Mouse (Mus musculus) C2C12 (cell line): ENCODE measurements around the gene Btg1. TPM values are rescaled to one million over a fixed set of nuclear protein-coding genes. Genes with fewer than 3 reads are reported as not detected.

Experiments
- H3K27me3 ChIP-seq: one replicate; pipeline ENCODE4 v1.6.1; 2011; ENCODE audit not compliant: control insufficient read depth, insufficient read depth, insufficient read length
- H3K36me3 ChIP-seq: one replicate; pipeline ENCODE4 v1.6.1; 2011; ENCODE audit not compliant: control insufficient read depth, insufficient read depth
- H3K4me3 ChIP-seq: one replicate; pipeline ENCODE4 v1.5.1; 2011; ENCODE audit warnings: mild to moderate bottlenecking, control low read depth; ENCODE audit not compliant: poor library complexity, insufficient read depth, severe bottlenecking
- H3K79me2 ChIP-seq: one replicate; pipeline ENCODE4 v1.6.1; 2011; ENCODE audit not compliant: control insufficient read depth, insufficient read depth
- H3K79me3 ChIP-seq: one replicate; pipeline ENCODE4 v1.6.1; 2011; ENCODE audit warnings: low read depth, control low read depth
- H3ac ChIP-seq: one replicate; pipeline ENCODE3; 2011; ENCODE audit warnings: low read depth; ENCODE audit not compliant: control insufficient read depth, insufficient read length
- CEBPB ChIP-seq: IDR thresholded peaks from one replicate; pipeline ENCODE4 v1.6.1; 2011; ENCODE audit warnings: low read depth, mild to moderate bottlenecking, control low read depth, moderate library complexity
- CTCF ChIP-seq: IDR thresholded peaks from one replicate; pipeline ENCODE4 v1.5.1; 2011; ENCODE audit not compliant: control insufficient read depth, insufficient read depth, insufficient read length
- FOSL1 ChIP-seq: IDR thresholded peaks from one replicate; pipeline ENCODE4 v1.8.0; 2011; ENCODE audit warnings: mild to moderate bottlenecking, low read length; ENCODE audit not compliant: poor library complexity, insufficient read depth, severe bottlenecking
- MAX ChIP-seq: IDR thresholded peaks from one replicate; pipeline ENCODE4 v1.6.1; 2011; ENCODE audit warnings: mild to moderate bottlenecking, control low read depth
- MYOD1 ChIP-seq: IDR thresholded peaks from one replicate; pipeline ENCODE4 v1.6.1; 2011; ENCODE audit warnings: low read depth; ENCODE audit not compliant: control insufficient read depth, insufficient read length
- MYOG ChIP-seq: IDR thresholded peaks from one replicate; pipeline ENCODE4 v1.6.1; 2011; ENCODE audit not compliant: control insufficient read depth, insufficient read length; ENCODE audit errors: extremely low read depth
- USF1 ChIP-seq: IDR thresholded peaks from one replicate; pipeline ENCODE4 v1.6.1; 2011; ENCODE audit warnings: low read depth, mild to moderate bottlenecking, control low read depth, moderate library complexity
- long read RNA-seq, 2 experiments: library from polyadenylated mRNA; unstranded; transcript quantifications; one replicate each; pipeline ENCODE4 v2.0.0; 2019 to 2020
- polyA plus RNA-seq: library from polyadenylated mRNA; unstranded; fragments of >200 nt; fragmentation: generic; extraction: Trizol; gene quantifications from one replicate; pipeline ENCODE4 v1.2.1, GENCODE M21; 2012; ENCODE audit warnings: missing spikeins

The Btg1 gene
- polyA plus RNA-seq, result 31.7 TPM
- long read RNA-seq, experiment 1, full-length matches to known transcripts, result 99 of 132 reads
- long read RNA-seq, experiment 1, partial matches to known transcripts, result 0 of 132 reads
- long read RNA-seq, experiment 1, other reads (novel, unspliced or antisense), result 33 of 132 reads
- long read RNA-seq, experiment 2, full-length matches to known transcripts, result 104 of 105 reads
- long read RNA-seq, experiment 2, partial matches to known transcripts, result 0 of 105 reads
- long read RNA-seq, experiment 2, other reads (novel, unspliced or antisense), result 1 of 105 reads

DNA sequence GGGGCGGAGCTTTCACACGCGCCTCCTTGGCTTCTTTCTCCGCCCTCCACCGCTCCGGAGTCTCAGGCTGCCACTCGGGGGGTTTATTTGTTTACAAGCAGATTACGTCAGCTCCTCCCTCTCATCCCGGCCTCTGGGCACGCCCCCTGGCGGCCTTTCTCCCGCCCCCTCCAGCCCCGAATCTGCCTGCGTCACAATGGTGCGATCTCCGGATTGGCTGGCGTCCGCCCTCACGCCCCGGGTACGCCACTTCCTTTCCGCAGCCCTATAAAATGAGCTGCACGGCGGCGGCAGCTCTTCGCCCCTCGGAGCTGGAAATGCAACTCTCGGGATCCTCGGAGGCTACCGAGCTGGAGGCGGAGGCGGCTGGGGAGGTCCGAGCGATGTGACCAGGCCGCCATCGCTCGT, at the start of gene Btg1:
Btg1 (plus strand) TSS at position 298 of the 408 bp plus-strand sequence.
- TF ChIP-seq MAX, result peak; percentile 79
- TF ChIP-seq MYOG, result no peak
- H3K79me3 ChIP-seq, result peaks cover 39% of the 10 kb centered on the region
- H3ac ChIP-seq, result peak within 1 kb of the TSS; percentile 87
- H3K4me3 ChIP-seq, result peak within 1 kb of the TSS; percentile 94
- H3K27me3 ChIP-seq, result no peaks in the 10 kb centered on the region
- peaks cover 49% of the 10 kb centered on the region for H3K79me2 ChIP-seq
- H3K36me3 ChIP-seq, result peaks cover 24% of the 10 kb centered on the region

DNA sequence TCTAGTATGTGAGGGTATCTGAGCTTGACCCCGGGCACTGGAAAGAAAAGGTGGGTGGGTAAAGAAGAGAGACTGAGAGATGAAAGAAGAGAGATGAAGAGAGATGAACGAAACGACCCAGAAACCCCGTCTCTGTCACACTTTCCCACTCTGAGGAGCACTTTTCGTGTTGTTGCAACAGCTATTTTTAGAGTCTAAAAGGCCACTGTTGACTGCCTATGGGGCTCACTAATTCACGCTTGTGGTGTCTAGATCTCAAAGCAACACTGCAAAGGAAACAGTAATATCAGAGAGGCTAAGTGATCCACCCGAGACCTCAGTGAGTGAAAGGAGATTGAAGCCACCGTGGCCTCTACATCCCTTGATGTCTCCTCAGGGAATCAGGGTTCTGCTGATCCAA, 47.3 kb upstream of the Btg1 start:
- H3ac ChIP-seq, result no peak overlapping the region
- H3K36me3 ChIP-seq, result no peaks in the 10 kb centered on the region
- no peak overlapping the region for H3K4me3 ChIP-seq
- TF ChIP-seq USF1, result no peak
- no peak for TF ChIP-seq FOSL1
- no peak for TF ChIP-seq MAX
- no peak for TF ChIP-seq CTCF
- TF ChIP-seq MYOG, result no peak
- TF ChIP-seq MYOD1, result no peak
- TF ChIP-seq CEBPB, result no peak
- H3K27me3 ChIP-seq, result no peaks in the 10 kb centered on the region
- H3K79me3 ChIP-seq, result no peaks in the 10 kb centered on the region
- H3K79me2 ChIP-seq, result no peaks in the 10 kb centered on the region

DNA sequence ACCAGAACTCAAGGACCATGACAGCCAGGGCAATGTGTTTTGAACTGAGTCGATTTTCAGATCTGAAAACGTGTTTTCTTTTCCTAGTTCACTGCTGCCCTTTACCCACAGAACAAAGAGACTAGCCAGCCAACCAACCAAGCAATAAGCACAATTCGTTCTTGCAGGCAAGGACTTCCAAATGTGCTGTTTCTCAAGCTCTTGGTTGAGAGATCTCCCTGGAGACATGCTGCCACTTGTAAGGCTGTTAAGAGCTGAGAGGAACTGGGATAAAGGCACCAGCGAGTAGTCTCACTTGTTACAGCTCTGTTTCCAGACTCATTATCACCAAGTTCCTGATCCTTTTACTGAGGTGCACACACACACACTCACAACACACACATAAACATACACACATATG, 45.6 kb upstream of the Btg1 start:
- Histone ChIP-seq H3K4me3 (no peak overlapping the region), H3K27me3 (no peaks in the 10 kb centered on the region), H3K79me3 (no peaks in the 10 kb centered on the region), H3K36me3 (no peaks in the 10 kb centered on the region), H3ac (no peak overlapping the region), H3K79me2 (no peaks in the 10 kb centered on the region)
- TF ChIP-seq MYOG (no peak), CTCF (no peak), CEBPB (no peak), FOSL1 (no peak), MAX (no peak), USF1 (no peak), MYOD1 (no peak)

DNA sequence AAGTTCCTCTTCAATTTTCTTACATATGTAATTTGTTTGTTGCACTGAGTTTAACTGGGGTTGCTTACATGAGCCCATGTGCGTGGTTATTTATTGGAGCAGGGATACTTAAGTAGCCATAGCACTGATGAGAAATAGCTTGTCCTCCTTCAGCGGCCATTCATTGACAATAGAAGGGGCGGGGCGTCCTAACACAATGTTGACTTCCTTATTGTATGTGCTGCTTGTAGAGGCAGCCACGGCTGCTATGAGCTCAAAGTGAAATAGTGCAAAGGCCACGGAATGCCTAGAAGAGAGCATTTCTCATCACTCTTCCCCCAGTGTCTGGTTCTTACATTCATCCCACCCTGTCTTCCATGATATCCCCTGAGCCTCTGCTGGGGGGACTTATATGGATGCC, 42.0 kb upstream of the Btg1 start:
- Histone ChIP-seq H3K4me3 (no peak overlapping the region), H3K79me3 (no peaks in the 10 kb centered on the region), H3K36me3 (no peaks in the 10 kb centered on the region), H3ac (no peak overlapping the region), H3K79me2 (no peaks in the 10 kb centered on the region), H3K27me3 (no peaks in the 10 kb centered on the region)
- no peak for TF ChIP-seq CEBPB
- TF ChIP-seq MAX, result no peak
- TF ChIP-seq USF1, result no peak
- no peak for TF ChIP-seq CTCF
- TF ChIP-seq MYOD1, result no peak
- TF ChIP-seq MYOG, result no peak
- no peak for TF ChIP-seq FOSL1

DNA sequence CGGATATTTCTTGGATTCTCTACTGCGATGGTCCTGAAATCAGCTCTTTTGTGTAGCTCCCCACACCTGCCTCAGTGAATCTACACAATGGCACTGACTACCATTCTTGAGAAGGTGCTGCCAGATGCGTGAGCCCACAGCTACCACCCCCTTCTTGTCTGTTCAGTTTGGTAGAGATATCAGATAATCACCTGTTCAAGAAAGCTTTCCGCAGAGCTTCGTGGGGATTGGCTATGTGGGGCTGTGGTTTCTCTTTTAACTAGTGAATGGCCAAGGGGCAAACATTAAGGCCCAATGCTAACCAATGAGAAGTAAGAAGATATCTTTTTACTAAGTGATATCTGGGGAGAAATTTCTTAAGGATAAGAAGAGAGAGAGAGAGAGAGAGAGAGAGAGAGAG, 41.5 kb upstream of the Btg1 start:
- Histone ChIP-seq H3ac (no peak overlapping the region), H3K79me3 (no peaks in the 10 kb centered on the region), H3K27me3 (no peaks in the 10 kb centered on the region), H3K36me3 (no peaks in the 10 kb centered on the region), H3K79me2 (no peaks in the 10 kb centered on the region), H3K4me3 (no peak overlapping the region)
- no peak for TF ChIP-seq CTCF
- TF ChIP-seq MYOG, result no peak
- TF ChIP-seq CEBPB, result no peak
- TF ChIP-seq FOSL1, result no peak
- no peak for TF ChIP-seq MAX
- no peak for TF ChIP-seq MYOD1
- no peak for TF ChIP-seq USF1

DNA sequence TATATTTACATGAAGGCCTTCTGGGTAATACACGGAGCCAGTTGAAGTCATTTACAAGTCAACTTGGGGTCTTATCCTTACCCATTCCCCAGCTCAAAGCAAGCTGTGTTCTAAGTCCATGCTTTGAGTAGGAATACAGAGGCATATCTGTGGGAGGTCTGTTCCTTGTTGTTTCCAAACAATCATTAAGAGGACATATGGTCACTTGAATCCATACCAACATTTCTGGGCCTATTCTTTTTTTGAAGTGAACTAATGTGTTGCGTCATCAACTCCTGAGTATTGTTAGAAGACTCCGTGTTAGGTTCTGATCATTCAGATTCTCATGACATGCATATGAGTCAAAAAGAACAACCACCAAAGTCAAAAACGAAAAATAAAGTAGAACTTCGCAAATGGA, 37.9 kb upstream of the Btg1 start:
- Histone ChIP-seq H3K79me2 (no peaks in the 10 kb centered on the region), H3K4me3 (no peak overlapping the region), H3K36me3 (no peaks in the 10 kb centered on the region), H3K79me3 (no peaks in the 10 kb centered on the region), H3K27me3 (no peaks in the 10 kb centered on the region), H3ac (no peak overlapping the region)
- TF ChIP-seq MYOD1 (no peak), USF1 (no peak), CEBPB (peak; percentile 25)
